Mouse (Mus musculus): Measurements from ENCODE around the gene Brpf1. TPM values are rescaled to one million over a fixed set of nuclear protein-coding genes. Genes with fewer than 3 reads are reported as not detected.

The Brpf1 gene
- polyA plus RNA-seq, 2 experiments from 2014 or later = 10.6 to 11.2 TPM

- ATAC-seq = no peak
Measured at GRCm38 (mm10) chr6:113361476-113361875, 54.5 kb downstream of the Brpf1 start.

GRCm38 (mm10) chr6:113362241-113362640 lies 55.3 kb downstream of the Brpf1 start:
- ATAC-seq = no peak

- ATAC-seq = no peak
Measured at GRCm38 (mm10) chr6:113364518-113365135, 57.7 kb downstream of the Brpf1 start.

- ATAC-seq = no peak
Measured at GRCm38 (mm10) chr6:113366639-113367038, 59.7 kb downstream of the Brpf1 start.

GRCm38 (mm10) chr6:113367574-113367973 lies 60.6 kb downstream of the Brpf1 start:
- no peak for ATAC-seq

- ATAC-seq = no peak
Measured at GRCm38 (mm10) chr6:113368124-113368523, 61.2 kb downstream of the Brpf1 start.

- no peak for ATAC-seq
Measured at GRCm38 (mm10) chr6:113368577-113368976, 61.6 kb downstream of the Brpf1 start.

- ATAC-seq = no peak
Measured at GRCm38 (mm10) chr6:113370194-113370929, 63.4 kb downstream of the Brpf1 start.

- ATAC-seq = no peak
Measured at GRCm38 (mm10) chr6:113373491-113373890, 66.6 kb downstream of the Brpf1 start.

Other genes with a start within 250 kb of the Brpf1 start
- gene Setd5, start 229.8 kb upstream of the Brpf1 start, polyA plus RNA-seq (2017; shearing (Covaris generic)) = 10 to 100 TPM; 31.1 to 33.0 TPM
- 1 to 10 TPM in 1 of 2 experiments, not detected in 1; 1.2 TPM for gene Lhfpl4, start 111.8 kb upstream of the Brpf1 start, polyA plus RNA-seq (2017; shearing (Covaris generic))
- gene Mtmr14, start 69.3 kb upstream of the Brpf1 start, polyA plus RNA-seq (2017; shearing (Covaris generic)) = 10 to 100 TPM; 15.1 to 16.7 TPM
- under 1 TPM; 0.08 to 0.20 TPM for gene Cpne9, start 24.8 kb upstream of the Brpf1 start, polyA plus RNA-seq (2017; shearing (Covaris generic))
- gene Ogg1, start 19.8 kb downstream of the Brpf1 start, polyA plus RNA-seq (2017; shearing (Covaris generic)) = 10 to 100 TPM; 14.1 to 23.2 TPM
- gene Camk1, start 36.8 kb downstream of the Brpf1 start, polyA plus RNA-seq (2017; shearing (Covaris generic)) = 1 to 10 TPM; 1.5 to 1.6 TPM
- 10 to 100 TPM; 32.8 to 49.4 TPM for gene Tada3, start 70.7 kb downstream of the Brpf1 start, polyA plus RNA-seq (2017; shearing (Covaris generic))
- gene Arpc4, start 71.0 kb downstream of the Brpf1 start, polyA plus RNA-seq (2017; shearing (Covaris generic)) = 100 to 1,000 TPM; 658 to 920 TPM
- 10 to 100 TPM; 10.6 to 15.3 TPM for gene Ttll3, start 82.1 kb downstream of the Brpf1 start, polyA plus RNA-seq (2017; shearing (Covaris generic))
- gene Rpusd3, start 112.2 kb downstream of the Brpf1 start, polyA plus RNA-seq (2017; shearing (Covaris generic)) = 10 to 100 TPM in 1 of 2 experiments, 1 to 10 TPM in 1; 5.4 to 18.7 TPM
- gene Cidec, start 128.6 kb downstream of the Brpf1 start, polyA plus RNA-seq (2017; shearing (Covaris generic)) = not detected
- 10 to 100 TPM; 40.7 to 68.9 TPM for gene Jagn1, start 135.4 kb downstream of the Brpf1 start, polyA plus RNA-seq (2017; shearing (Covaris generic))
- gene Il17re, start 151.3 kb downstream of the Brpf1 start, polyA plus RNA-seq (2017; shearing (Covaris generic)) = under 1 TPM; 0.97 TPM
- gene Il17rc, start 164.3 kb downstream of the Brpf1 start, polyA plus RNA-seq (2017; shearing (Covaris generic)) = not detected
- 1 to 10 TPM; 2.7 to 8.0 TPM for gene Creld1, start 176.2 kb downstream of the Brpf1 start, polyA plus RNA-seq (2017; shearing (Covaris generic))
- under 1 TPM in 1 of 2 experiments, not detected in 1; 0.20 TPM for gene Prrt3, start 194.8 kb downstream of the Brpf1 start, polyA plus RNA-seq (2017; shearing (Covaris generic))
- gene Emc3, start 224.5 kb downstream of the Brpf1 start, polyA plus RNA-seq (2017; shearing (Covaris generic)) = 10 to 100 TPM; 57.7 to 61.8 TPM
- 1 to 10 TPM; 4.4 to 7.2 TPM for gene Fancd2, start 224.5 kb downstream of the Brpf1 start, polyA plus RNA-seq (2017; shearing (Covaris generic))

All from activated CD4-positive, CD25-positive, alpha-beta regulatory T cell, adult 4 months (primary cell).